Mouse (Mus musculus) liver, embryonic 14 days (tissue): ENCODE measurements around the gene Slc22a1. TPM values are rescaled to one million over a fixed set of nuclear protein-coding genes. Genes with fewer than 3 reads are reported as not detected.

Source experiments
- polyA plus RNA-seq: library from polyadenylated mRNA; depleted of rRNA; stranded (reverse); fragments of >200 nt; gene quantifications from 2 replicates; pipeline ENCODE4 v1.2.3, GENCODE M21; 2012; rRNA removed

Slc22a1 gene
- 0.01 and 0.08 TPM in 2 replicates for polyA plus RNA-seq

DNA sequence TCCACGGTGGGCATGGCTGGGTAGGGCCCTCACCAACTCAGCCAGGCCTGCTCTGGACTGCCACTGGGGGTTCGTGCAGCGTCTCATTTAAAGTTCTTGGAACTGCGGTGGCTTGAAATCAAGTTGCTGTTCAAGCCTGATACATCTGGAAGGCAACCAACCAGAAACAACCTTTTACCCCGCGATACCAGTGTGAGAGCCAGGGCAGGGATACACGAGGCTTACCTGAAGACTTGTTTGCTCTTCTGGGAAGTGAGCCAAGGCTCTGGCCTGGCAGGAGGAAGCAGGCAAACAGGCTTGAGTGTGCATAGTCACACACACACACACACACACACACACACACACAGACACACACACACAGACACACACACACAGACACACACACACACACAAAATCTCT, at the start of gene Slc22a1:
Slc22a1 (minus strand) TSS at position 184 of the 400 bp plus-strand sequence.

Other genes with a start within 250 kb of the Slc22a1 start
- 0.80 and 0.84 TPM in 2 replicates for gene Slc22a3, start 168.1 kb downstream of the Slc22a1 start, polyA plus RNA-seq
- gene Slc22a2, start 91.7 kb downstream of the Slc22a1 start, polyA plus RNA-seq, result 0.01 and 0.02 TPM in 2 replicates
- 13.0 and 13.9 TPM in 2 replicates for gene Igf2r, start 93.8 kb upstream of the Slc22a1 start, polyA plus RNA-seq
- gene Mas1, start 192.3 kb upstream of the Slc22a1 start, polyA plus RNA-seq, result 0.07 and 0.08 TPM in 2 replicates
- 0.01 TPM in 1 of 2 replicates, not detected in the other for gene Mrgprh, start 200.2 kb upstream of the Slc22a1 start, polyA plus RNA-seq
- 0.62 and 0.77 TPM in 2 replicates for gene Pnldc1, start 234.4 kb upstream of the Slc22a1 start, polyA plus RNA-seq
- gene Tcp1, start 239.9 kb upstream of the Slc22a1 start, polyA plus RNA-seq, result 111 and 135 TPM in 2 replicates
- gene Mrpl18, start 240.5 kb upstream of the Slc22a1 start, polyA plus RNA-seq, result 58.7 and 65.0 TPM in 2 replicates